ENCODE assay signal across 17 mouse cellular contexts in the genomic region with DNA sequence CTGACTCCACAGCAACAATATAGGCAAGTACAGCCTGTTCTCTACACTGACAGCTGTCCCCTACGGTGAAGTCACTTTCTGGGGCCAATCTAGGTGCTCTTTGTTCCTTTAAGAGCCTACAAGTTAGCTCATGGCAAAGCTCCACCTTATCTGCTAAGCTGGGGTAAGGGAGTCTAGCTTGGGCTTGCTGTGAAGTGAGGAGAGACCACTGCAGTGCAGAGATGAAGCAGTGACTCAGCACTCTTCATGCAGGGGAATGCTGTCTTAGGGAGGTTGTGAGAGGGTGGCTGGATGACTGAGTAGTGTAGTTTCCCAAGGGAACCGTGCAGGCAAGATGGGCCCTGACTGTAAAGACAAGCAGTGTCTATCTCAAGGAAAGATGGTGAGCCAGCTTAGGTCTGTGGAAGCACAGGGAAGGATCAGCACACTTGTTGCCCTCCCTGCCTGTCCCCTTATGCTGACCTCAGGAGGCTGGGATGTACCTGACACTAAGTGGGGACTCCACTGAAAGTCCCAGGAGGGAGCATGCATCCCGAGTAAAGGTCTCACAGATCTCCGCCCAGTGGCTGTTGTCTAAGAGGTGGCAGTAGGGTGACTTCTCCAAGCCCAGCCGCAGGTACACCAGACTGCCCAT. TPM values are rescaled to one million over a fixed set of nuclear protein-coding genes. Genes with fewer than 3 reads are reported as not detected.
DNase-seq lines count a peak whose midpoint lies in the region; ATAC-seq and TF ChIP-seq lines count a peak whose summit lies in the region.
"Had no signal": no experiment of that assay in that cellular context is flagged by ENCODE, and none has a peak within 500 bp of the region (broad histone marks: within the 10 kb centered on the region; RNA-seq: fewer than 3 reads in every experiment).

No protein-coding gene starts in this region.

- H3K27ac ChIP-seq in embryonic facial prominence, embryonic 13.5 days: no peak overlapping the region
- H3K27ac ChIP-seq in embryonic facial prominence, embryonic 10.5 days (replicated peaks): no peak overlapping the region
- H3K27ac ChIP-seq in CH12.LX (ENCODE audit: insufficient read depth, low read depth): peak overlapping the region; percentile 57
- H3K27ac ChIP-seq in liver, embryonic 15.5 days (replicated peaks): 0 out of 2 replicates have a peak overlapping the region, but pooled peaks have one; percentile 14
- H3K27ac ChIP-seq: forebrain, embryonic 10.5 days; heart, embryonic 15.5 days; hindbrain, embryonic 12.5 days; kidney, postnatal 0 days; limb, embryonic 15.5 days had no signal

- H3K4me1 ChIP-seq in embryonic facial prominence, embryonic 13.5 days: peaks cover 11% of the 10 kb centered on the region
- peaks cover 13% of the 10 kb centered on the region for H3K4me1 ChIP-seq in embryonic facial prominence, embryonic 10.5 days
- H3K4me1 ChIP-seq in CH12.LX (ENCODE audit: control insufficient read depth in 1 of 2, insufficient read depth in 2 of 2): peaks cover 8 to 49% of the 10 kb centered on the region in 2 experiments
- peaks cover 42% of the 10 kb centered on the region for H3K4me1 ChIP-seq in liver, embryonic 15.5 days (replicated peaks)

- H3K27me3 ChIP-seq in embryonic facial prominence, embryonic 13.5 days: no peaks in the 10 kb centered on the region
- no peaks in the 10 kb centered on the region for H3K27me3 ChIP-seq in embryonic facial prominence, embryonic 10.5 days (replicated peaks; ENCODE audit: low read depth, poor library complexity, severe bottlenecking)
- no peaks in the 10 kb centered on the region for H3K27me3 ChIP-seq in CH12.LX (replicated peaks)
- H3K27me3 ChIP-seq in liver, embryonic 15.5 days: no peaks in the 10 kb centered on the region
- H3K27me3 ChIP-seq: heart, embryonic 15.5 days; hindbrain, embryonic 12.5 days; limb, embryonic 15.5 days had no signal

- TF ChIP-seq RAD21 in CH12.LX (IDR thresholded peaks at IDR 0.05; ENCODE audit: low read depth, low read length): no peak

- no peak for DNase-seq in embryonic facial prominence, embryonic 10.5 days (ENCODE audit: low spot score)
- DNase-seq in CH12.LX (ENCODE audit: extremely low read depth) (no peak), ZHBTc4 (ENCODE audit: low read depth, low spot score) (peak; percentile 33)
- no peak for DNase-seq in adrenal gland, postnatal 10 days
- no peak for DNase-seq in gastrocnemius, adult 8-10 months (ENCODE audit: low spot score in 2 of 2)
- DNase-seq: cerebellum, adult 9-10 months; lung, postnatal 10 days; thymus, adult 2 months had no signal

- TF ChIP-seq CTCF in CH12.LX (conservative IDR thresholded peaks at IDR 0.05 in 1 of 2, IDR thresholded peaks at IDR 0.05 in 1 of 2; ENCODE audit: low read depth in 2 of 2, low read length in 2 of 2): no peak

- dilution Hi-C loops in CH12.LX (cut with MboI; ENCODE audit: extremely low pct_ligation_motif_present, extremely low pct_unique_long_range_greater_than_20kb, low sequenced_read_pairs): no loop called here

- H3K9ac ChIP-seq in embryonic facial prominence, embryonic 13.5 days: 0 out of 2 replicates have a peak overlapping the region, but pooled peaks have one; percentile 16
- H3K9ac ChIP-seq in CH12.LX (ENCODE audit: insufficient read depth, low read depth): no peak overlapping the region
- H3K9ac ChIP-seq in liver, embryonic 15.5 days: no peak overlapping the region
- H3K9ac ChIP-seq: heart, embryonic 15.5 days; hindbrain, embryonic 12.5 days; limb, embryonic 15.5 days had no signal

- peaks cover 79% of the 10 kb centered on the region for H3K36me3 ChIP-seq in embryonic facial prominence, embryonic 13.5 days
- peaks cover 88% of the 10 kb centered on the region for H3K36me3 ChIP-seq in embryonic facial prominence, embryonic 10.5 days (replicated peaks)
- H3K36me3 ChIP-seq in CH12.LX (replicated peaks in 1 of 2; ENCODE audit: control insufficient read depth in 1 of 2, insufficient read depth in 1 of 2, low read length in 1 of 2): peaks cover 78 to 90% of the 10 kb centered on the region in 2 experiments
- H3K36me3 ChIP-seq in liver, embryonic 15.5 days (replicated peaks): peaks cover 72% of the 10 kb centered on the region

- no peak overlapping the region for H3K4me2 ChIP-seq in embryonic facial prominence, embryonic 13.5 days
- no peak overlapping the region for H3K4me2 ChIP-seq in CH12.LX (ENCODE audit: insufficient read depth, low read depth, poor library complexity, severe bottlenecking)
- no peak overlapping the region for H3K4me2 ChIP-seq in liver, embryonic 15.5 days
- H3K4me2 ChIP-seq: heart, embryonic 15.5 days; hindbrain, embryonic 12.5 days; limb, embryonic 15.5 days; midbrain, embryonic 11.5 days had no signal

- no peak overlapping the region for H3K4me3 ChIP-seq in embryonic facial prominence, embryonic 13.5 days
- H3K4me3 ChIP-seq in embryonic facial prominence, embryonic 10.5 days: no peak overlapping the region
- H3K4me3 ChIP-seq in CH12.LX (replicated peaks in 1 of 3; ENCODE audit: low read depth in 2 of 3, low read length in 2 of 3, poor library complexity in 1 of 3): no peak overlapping the region
- H3K4me3 ChIP-seq in liver, embryonic 15.5 days (replicated peaks): no peak overlapping the region
- H3K4me3 ChIP-seq: forebrain, embryonic 10.5 days; heart, embryonic 15.5 days; hindbrain, embryonic 12.5 days; limb, embryonic 15.5 days had no signal

- WGBS in embryonic facial prominence, embryonic 13.5 days: 83% methylated on average over 5 of the region's 5 CpGs
- 82% methylated on average over 5 of the region's 5 CpGs for WGBS in embryonic facial prominence, embryonic 10.5 days
- 56% methylated on average over 5 of the region's 5 CpGs for WGBS in liver, embryonic 15.5 days (ENCODE audit: insufficient replicate concordance)

- in situ Hi-C loops in CH12.LX (cut with MboI; ENCODE audit: low pct_ligation_motif_present, low pct_unique_long_range_greater_than_20kb, low sequenced_read_pairs): no loop called here

- ATAC-seq in embryonic facial prominence, embryonic 13.5 days (ENCODE audit: insufficient number of reproducible peaks, insufficient read depth, low FRiP score, low TSS enrichment, low read depth): no peak
- ATAC-seq in liver, embryonic 15.5 days (ENCODE audit: insufficient read depth): peak; percentile 52; the same call in 1 of the 2 replicates
- ATAC-seq in frontal cortex, adult (ENCODE audit: low TSS enrichment): no peak

- peaks cover 21% of the 10 kb centered on the region for H3K79me2 ChIP-seq in CH12.LX (replicated peaks; ENCODE audit: control insufficient read depth, extremely low read depth, insufficient read depth, poor library complexity, severe bottlenecking)

- TF ChIP-seq EP300 in CH12.LX (IDR thresholded peaks at IDR 0.05; ENCODE audit: low read length): no peak

- H3K9me3 ChIP-seq in embryonic facial prominence, embryonic 13.5 days: no peaks in the 10 kb centered on the region
- no peaks in the 10 kb centered on the region for H3K9me3 ChIP-seq in embryonic facial prominence, embryonic 10.5 days
- H3K9me3 ChIP-seq in CH12.LX (replicated peaks; ENCODE audit: low read length): no peaks in the 10 kb centered on the region
- H3K9me3 ChIP-seq in liver, embryonic 15.5 days (replicated peaks): no peaks in the 10 kb centered on the region
- H3K9me3 ChIP-seq: forebrain, embryonic 10.5 days; heart, embryonic 15.5 days; hindbrain, embryonic 12.5 days; limb, embryonic 15.5 days had no signal

- TF ChIP-seq POLR2A in CH12.LX (IDR thresholded peaks at IDR 0.05; ENCODE audit: low read depth, low read length): peak; percentile 16; the same call in 1 of the 2 replicates

RNA-seq across cellular contexts. Expression of a gene that starts 5.8 kb away (rescaled TPM):
- 135 and 151 TPM in 2 replicates for polyA plus RNA-seq in embryonic facial prominence, embryonic 13.5 days (2015; fragmentation: Nextera tagmentation; extraction: Ambion mirVana)
- 260 and 276 TPM in 2 replicates for polyA plus RNA-seq in embryonic facial prominence, embryonic 10.5 days (2016; fragmentation: Nextera tagmentation; extraction: Ambion mirVana)
- total RNA-seq in CH12.LX (2012; rRNA removed) (489 and 641 TPM in 2 replicates), CH12.LX (2014; rRNA removed) (649 and 722 TPM in 2 replicates)
- 847 and 914 TPM in 2 replicates for polyA plus RNA-seq in CH12.LX (2012; ENCODE audit: insufficient read length, low read depth)
- 92.3 and 95.6 TPM in 2 replicates for polyA plus RNA-seq in liver, embryonic 15.5 days (2015; fragmentation: Nextera tagmentation; extraction: Ambion mirVana)
- 10 to 100 TPM; 64.2 to 67.9 TPM for total RNA-seq in adrenal gland, postnatal 10 days (2021)
- total RNA-seq in gastrocnemius, adult 8-10 months (2022): 10 to 100 TPM; 23.0 to 28.1 (median 25.8) TPM

RNA-seq across cellular contexts. Expression of a gene that starts 10.4 kb away (rescaled TPM):
- 49.3 and 49.9 TPM in 2 replicates for polyA plus RNA-seq in embryonic facial prominence, embryonic 13.5 days (2015; fragmentation: Nextera tagmentation; extraction: Ambion mirVana)
- 32.7 and 38.1 TPM in 2 replicates for polyA plus RNA-seq in embryonic facial prominence, embryonic 10.5 days (2016; fragmentation: Nextera tagmentation; extraction: Ambion mirVana)
- total RNA-seq in CH12.LX (2012; rRNA removed): 46.6 and 46.7 TPM in 2 replicates
- 39.0 and 41.1 TPM in 2 replicates for total RNA-seq in CH12.LX (2014; rRNA removed)
- 59.5 and 60.2 TPM in 2 replicates for polyA plus RNA-seq in CH12.LX (2012; ENCODE audit: insufficient read length, low read depth)
- polyA plus RNA-seq in liver, embryonic 15.5 days (2015; fragmentation: Nextera tagmentation; extraction: Ambion mirVana): 20.0 and 21.1 TPM in 2 replicates
- total RNA-seq in adrenal gland, postnatal 10 days (2021): 10 to 100 TPM; 33.2 to 34.6 TPM
- 10 to 100 TPM; 10.5 to 13.0 (median 12.3) TPM for total RNA-seq in gastrocnemius, adult 8-10 months (2022)

RNA-seq across cellular contexts. Expression of a gene that starts 18.7 kb away (rescaled TPM):
- polyA plus RNA-seq in embryonic facial prominence, embryonic 13.5 days (2015; fragmentation: Nextera tagmentation; extraction: Ambion mirVana): 458 and 524 TPM in 2 replicates
- 636 and 666 TPM in 2 replicates for polyA plus RNA-seq in embryonic facial prominence, embryonic 10.5 days (2016; fragmentation: Nextera tagmentation; extraction: Ambion mirVana)
- total RNA-seq in CH12.LX (2012; rRNA removed) (893 and 1,222 TPM in 2 replicates), CH12.LX (2014; rRNA removed) (1,100 and 1,160 TPM in 2 replicates)
- polyA plus RNA-seq in CH12.LX (2012; ENCODE audit: insufficient read length, low read depth): 2,181 and 2,430 TPM in 2 replicates
- polyA plus RNA-seq in liver, embryonic 15.5 days (2015; fragmentation: Nextera tagmentation; extraction: Ambion mirVana): 171 and 173 TPM in 2 replicates
- total RNA-seq in adrenal gland, postnatal 10 days (2021): 100 to 1,000 TPM; 278 to 298 TPM
- total RNA-seq in gastrocnemius, adult 8-10 months (2022): 100 to 1,000 TPM in 2 of 4 experiments, 10 to 100 TPM in 2; 91.0 to 116 (median 101) TPM

RNA-seq across cellular contexts. Expression of a gene that starts 25.3 kb away (rescaled TPM):
- 19.0 and 21.2 TPM in 2 replicates for polyA plus RNA-seq in embryonic facial prominence, embryonic 13.5 days (2015; fragmentation: Nextera tagmentation; extraction: Ambion mirVana)
- polyA plus RNA-seq in embryonic facial prominence, embryonic 10.5 days (2016; fragmentation: Nextera tagmentation; extraction: Ambion mirVana): 15.8 and 17.4 TPM in 2 replicates
- total RNA-seq in CH12.LX (2012; rRNA removed) (19.7 and 21.2 TPM in 2 replicates), CH12.LX (2014; rRNA removed) (17.8 and 19.1 TPM in 2 replicates)
- 22.1 and 25.4 TPM in 2 replicates for polyA plus RNA-seq in CH12.LX (2012; ENCODE audit: insufficient read length, low read depth)
- polyA plus RNA-seq in liver, embryonic 15.5 days (2015; fragmentation: Nextera tagmentation; extraction: Ambion mirVana): 2.9 TPM in 2 replicates
- total RNA-seq in adrenal gland, postnatal 10 days (2021): 10 to 100 TPM; 16.2 to 26.3 TPM
- 1 to 10 TPM; 2.0 to 3.1 (median 2.5) TPM for total RNA-seq in gastrocnemius, adult 8-10 months (2022)

RNA-seq across cellular contexts. Expression of a gene that starts 25.4 kb away (rescaled TPM):
- polyA plus RNA-seq in embryonic facial prominence, embryonic 13.5 days (2015; fragmentation: Nextera tagmentation; extraction: Ambion mirVana): 2.6 and 3.4 TPM in 2 replicates
- 1.6 and 2.4 TPM in 2 replicates for polyA plus RNA-seq in embryonic facial prominence, embryonic 10.5 days (2016; fragmentation: Nextera tagmentation; extraction: Ambion mirVana)
- total RNA-seq in CH12.LX (2012; rRNA removed): 1.3 and 1.5 TPM in 2 replicates
- total RNA-seq in CH12.LX (2014; rRNA removed): 0.32 and 0.38 TPM in 2 replicates
- 0.78 and 0.81 TPM in 2 replicates for polyA plus RNA-seq in CH12.LX (2012; ENCODE audit: insufficient read length, low read depth)
- 0.36 and 0.60 TPM in 2 replicates for polyA plus RNA-seq in liver, embryonic 15.5 days (2015; fragmentation: Nextera tagmentation; extraction: Ambion mirVana)
- total RNA-seq in adrenal gland, postnatal 10 days (2021): 1 to 10 TPM; 1.1 to 3.5 TPM
- total RNA-seq in gastrocnemius, adult 8-10 months (2022): under 1 TPM in 3 of 4 experiments, not detected in 1; 0.15 to 0.19 (median 0.19) TPM

Comparison
In these comparisons a context has a peak if more than half of its experiments do, and no peak if none do; other contexts are left out.
1. H3K27ac ChIP-seq: peak in CH12.LX (single experiment) and liver, embryonic 15.5 days (single experiment); none in embryonic facial prominence, embryonic 13.5 days (single experiment) and embryonic facial prominence, embryonic 10.5 days (single experiment).